Mouse (Mus musculus) embryonic fibroblast, embryonic 13.5 days (primary cell): ENCODE results near the gene Gm28044. TPM values are rescaled to one million over a fixed set of nuclear protein-coding genes. Genes with fewer than 3 reads are reported as not detected.
A peak's percentile ranks its signal among the peaks of the same experiment; 100 is the strongest.
"Not testable (repeated sequence)": the region's sequence is repeated elsewhere in the genome, so short reads cannot be mapped to it uniquely, and the experiment has no call there.

ENCODE experiments used
- H3K27ac ChIP-seq: 2 replicates; pipeline ENCODE4 v1.5.1; 2012; ENCODE audit warnings: low read length, control low read depth, inconsistent platforms; ENCODE audit not compliant: insufficient read depth
- H3K4me1 ChIP-seq: 2 replicates; pipeline ENCODE4 v1.6.1; 2011; ENCODE audit warnings: low read length; ENCODE audit not compliant: control insufficient read depth, insufficient read depth
- H3K4me3 ChIP-seq: 2 replicates; pipeline ENCODE4 v1.5.1; 2011; ENCODE audit warnings: mild to moderate bottlenecking, control low read depth, low read length; ENCODE audit not compliant: insufficient read depth
- CTCF ChIP-seq: IDR thresholded peaks from 2 replicates; pipeline ENCODE4 v1.5.1; 2011; ENCODE audit warnings: mild to moderate bottlenecking, control low read depth, low read length, moderate library complexity, borderline replicate concordance; ENCODE audit not compliant: insufficient read depth
- POLR2A ChIP-seq: IDR thresholded peaks from 2 replicates; pipeline ENCODE4 v1.6.1; 2011; ENCODE audit warnings: low read depth, mild to moderate bottlenecking, control low read depth, low read length, moderate library complexity
- polyA plus RNA-seq: library from polyadenylated mRNA; stranded (reverse); fragments of >200 nt; gene quantifications from 2 replicates; pipeline ENCODE4 v1.2.4, GENCODE M21; 2011; ENCODE audit warnings: low read depth; ENCODE audit not compliant: missing spikeins, insufficient read length

The Gm28044 gene
- not detected in 2 replicates for polyA plus RNA-seq

DNA sequence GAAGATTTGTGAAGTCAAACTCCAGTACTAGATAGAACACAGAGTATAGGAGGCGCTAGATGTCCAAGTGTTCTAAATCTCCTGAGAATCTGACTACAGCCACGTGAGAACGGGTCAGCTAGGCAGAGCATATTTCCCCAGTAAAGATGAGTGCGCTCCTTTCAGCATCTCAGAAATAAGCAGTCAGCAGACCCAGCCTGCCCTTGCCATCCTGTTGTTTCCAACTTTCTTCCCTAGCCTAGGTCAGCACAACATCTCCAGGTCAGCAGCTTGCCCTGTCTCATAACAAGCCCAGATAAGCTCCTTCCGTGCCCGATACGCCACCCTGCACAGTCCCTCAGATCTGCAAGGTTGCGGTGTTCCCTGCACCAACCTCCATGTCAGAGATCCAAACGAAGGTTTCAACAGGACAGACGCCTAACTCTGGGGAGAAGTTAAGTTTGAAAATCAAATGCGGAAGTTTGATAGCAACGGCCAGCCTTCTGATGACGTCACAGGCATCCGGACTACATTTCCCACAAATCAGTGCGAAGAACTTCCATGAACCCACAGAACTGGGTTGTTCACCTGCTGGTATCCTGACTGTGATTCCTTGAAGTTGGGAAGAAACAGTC lies at the start of gene Gm28044, which contains the start of gene Zfp953:
Gene Gm28044, minus strand, starts transcription at position 406 of the 614 bp plus-strand sequence.
Gene Zfp953, minus strand, starts transcription at position 475 of the 614 bp plus-strand sequence.
- TF ChIP-seq CTCF = no peak
- peak; percentile 63 for TF ChIP-seq POLR2A
- Histone ChIP-seq H3K4me1 (no peaks in the 10 kb centered on the region), H3K27ac (peak within 1 kb of the TSS; percentile 36), H3K4me3 (peak within 1 kb of the TSS; percentile 88)

DNA sequence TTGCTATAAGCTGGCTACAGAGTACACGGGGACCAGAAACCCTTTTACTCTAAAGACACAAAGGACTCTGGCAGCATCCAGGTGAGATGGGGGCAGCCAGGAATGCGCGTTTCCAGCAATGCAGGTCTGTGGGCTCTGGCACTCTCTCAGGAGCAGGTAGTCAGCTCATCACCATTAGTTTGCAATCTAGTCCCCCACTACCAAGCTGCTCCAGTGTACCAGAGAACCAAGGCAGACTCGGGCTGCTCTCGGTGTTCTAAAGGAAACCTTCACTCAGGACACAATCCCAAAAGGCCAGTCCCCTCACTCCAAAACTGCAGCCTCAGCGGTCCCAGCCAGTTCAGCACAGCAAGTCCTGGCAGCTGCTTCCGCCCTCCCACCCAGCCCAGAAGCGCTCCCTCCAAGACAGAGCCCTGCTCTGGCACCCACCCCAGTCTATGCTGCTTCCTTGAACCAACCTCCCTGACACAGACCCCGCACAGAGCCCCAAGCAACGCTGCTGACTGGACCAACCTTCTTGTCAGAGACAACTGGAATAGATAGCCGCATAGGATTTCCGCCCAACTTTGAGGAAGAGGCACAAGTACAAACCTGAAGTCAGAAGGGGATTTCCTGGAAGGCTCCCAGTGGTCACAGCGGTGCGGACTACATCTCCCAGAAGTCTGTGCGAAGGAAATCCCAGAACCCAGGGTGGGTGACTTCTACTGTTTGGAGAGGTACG lies 39.0 kb upstream of the Gm28044 start, which contains the start of gene Zfp429:
Gene Zfp429, minus strand, starts transcription at position 637 of the 721 bp plus-strand sequence.
- H3K4me1 ChIP-seq, H3K27ac ChIP-seq: not testable (repeated sequence)

DNA sequence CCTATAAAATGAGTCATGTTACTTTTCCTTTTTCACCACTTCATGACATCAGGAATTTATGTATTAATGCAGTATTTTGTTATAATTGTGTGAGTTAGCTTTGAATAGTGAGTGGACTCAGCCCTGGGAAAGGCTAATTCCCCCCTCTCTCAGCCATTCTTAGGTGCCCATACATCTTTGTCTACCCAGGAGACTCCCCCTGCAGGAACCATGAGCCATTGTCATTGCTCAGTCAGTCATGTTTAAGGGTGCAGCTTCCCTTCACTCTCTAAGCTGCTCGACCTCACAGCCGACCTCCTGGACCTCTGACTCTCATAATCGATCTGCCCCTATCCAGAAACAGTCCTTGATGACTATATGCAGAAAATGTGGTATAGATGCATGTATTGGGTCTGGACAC lies 15.9 kb upstream of the Gm28044 start:
- H3K4me1 ChIP-seq, H3K27ac ChIP-seq, H3K4me3 ChIP-seq: not testable (repeated sequence)

More for the DNA sequence above, 39.0 kb upstream of the Gm28044 start, which contains the start of gene Zfp429:
- TF ChIP-seq POLR2A = peak; percentile 48; the same call in 1 of the 2 replicates
- peak within 1 kb of the TSS; percentile 89 for H3K4me3 ChIP-seq

DNA sequence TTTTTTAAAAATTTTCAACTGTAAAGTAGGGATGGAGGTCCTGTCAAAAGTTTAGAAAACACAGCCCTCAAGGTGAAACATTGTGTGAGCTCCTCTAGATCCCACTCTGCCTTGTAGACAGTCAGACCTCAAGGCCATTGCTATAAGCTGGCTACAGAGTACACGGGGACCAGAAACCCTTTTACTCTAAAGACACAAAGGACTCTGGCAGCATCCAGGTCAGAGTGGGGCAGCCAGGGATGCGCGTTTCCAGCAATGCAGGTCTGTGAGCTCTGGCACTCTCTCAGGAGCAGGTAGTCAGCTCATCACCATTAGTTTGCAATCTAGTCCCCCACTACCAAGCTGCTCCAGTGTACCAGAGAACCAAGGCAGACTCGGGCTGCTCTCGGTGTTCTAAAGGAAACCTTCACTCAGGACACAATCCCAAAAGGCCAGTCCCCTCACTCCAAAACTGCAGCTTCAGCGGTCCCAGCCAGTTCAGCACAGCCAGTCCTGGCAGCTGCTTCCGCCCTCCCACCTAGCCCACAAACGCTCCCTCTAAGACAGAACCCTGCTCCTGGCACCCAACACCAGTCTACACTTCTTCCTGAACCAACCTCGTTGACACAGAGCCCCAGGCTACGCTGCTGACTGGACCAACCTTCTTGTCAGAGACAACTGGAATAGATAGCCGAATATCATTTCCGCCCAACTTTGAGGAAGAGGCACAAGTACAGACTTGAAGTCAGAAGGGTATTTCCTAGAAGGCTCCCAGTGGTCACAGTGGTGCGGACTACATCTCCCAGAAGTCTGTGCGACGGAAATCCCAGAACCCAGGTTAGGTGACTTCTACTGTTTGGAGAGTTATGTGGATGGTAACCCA lies 14.9 kb upstream of the Gm28044 start, which contains the start of the genes Gm28041 and Zfp456:
Gene Gm28041, minus strand, starts transcription at position 684 of the 862 bp plus-strand sequence.
Gene Zfp456, minus strand, starts transcription at position 761 of the 862 bp plus-strand sequence.
- peak within 1 kb of the TSS; percentile 78 for H3K4me3 ChIP-seq
- not testable (repeated sequence) for H3K4me1 ChIP-seq, H3K27ac ChIP-seq
- TF ChIP-seq POLR2A = peak; percentile 42; the same call in 1 of the 2 replicates

DNA sequence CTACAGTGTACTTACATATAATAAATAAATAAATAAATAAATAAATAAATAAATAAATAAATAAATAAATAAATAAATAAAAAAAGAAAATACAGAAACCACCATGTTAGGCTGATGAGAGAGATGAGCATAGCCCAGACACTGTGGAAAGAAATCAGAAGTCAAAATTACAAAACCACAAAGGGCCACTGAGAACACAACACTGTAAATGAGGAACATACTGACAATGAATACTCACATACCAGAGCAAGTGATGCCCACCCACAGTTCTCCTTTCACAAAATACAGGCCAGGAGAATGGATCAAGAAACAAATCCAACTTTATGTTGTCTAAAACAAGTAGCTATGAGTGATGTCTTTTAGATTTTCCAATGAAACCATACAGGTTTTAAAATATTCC lies 8.5 kb downstream of the Gm28044 start:
- H3K27ac ChIP-seq = no peak overlapping the region
- H3K4me1 ChIP-seq = no peaks in the 10 kb centered on the region
- no peak overlapping the region for H3K4me3 ChIP-seq
- TF ChIP-seq POLR2A = no peak
- no peak for TF ChIP-seq CTCF

DNA sequence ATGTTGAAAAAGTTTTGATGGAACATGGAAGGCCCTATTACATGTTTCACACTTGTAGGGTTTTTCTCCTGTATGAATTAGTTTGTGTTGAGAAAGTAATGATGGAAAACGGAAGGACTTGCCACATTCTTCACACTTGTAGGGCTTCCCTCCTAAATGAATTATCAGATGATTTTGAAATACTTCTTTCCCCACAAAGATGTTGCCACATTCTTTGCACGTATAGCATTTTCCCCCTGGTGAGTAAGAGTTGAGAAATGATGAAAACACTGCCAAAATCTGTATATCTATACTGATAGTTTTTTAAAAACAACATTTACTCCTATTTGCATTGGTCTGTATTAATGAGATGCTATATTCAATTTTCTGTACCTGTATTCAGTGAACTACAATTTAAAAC lies 16.9 kb downstream of the Gm28044 start:
- H3K27ac ChIP-seq = no peak overlapping the region
- no peak overlapping the region for H3K4me3 ChIP-seq
- H3K4me1 ChIP-seq = no peaks in the 10 kb centered on the region
- TF ChIP-seq CTCF = no peak

DNA sequence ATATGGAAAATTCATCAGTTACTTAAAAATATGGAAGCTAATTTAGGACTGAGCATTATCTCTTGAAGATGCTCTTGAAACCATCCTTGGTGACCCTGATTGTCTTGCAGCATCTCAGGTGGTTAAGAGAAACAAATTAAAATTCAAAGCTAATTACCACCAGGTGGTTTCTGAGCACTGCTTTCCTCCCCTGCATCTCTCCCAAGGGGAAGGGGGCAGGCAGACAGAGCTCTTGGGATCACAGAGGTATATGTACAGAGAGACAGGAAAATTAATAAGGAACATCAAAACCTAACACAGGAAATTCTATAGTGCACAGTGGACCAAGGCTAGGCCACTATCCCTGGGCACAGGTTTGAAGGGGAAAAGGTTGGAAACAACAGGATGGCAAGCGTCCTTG lies 27.5 kb downstream of the Gm28044 start:
- Histone ChIP-seq H3K4me3 (peak overlapping the region; percentile 58), H3K27ac (no peak overlapping the region), H3K4me1 (no peaks in the 10 kb centered on the region)
- TF ChIP-seq POLR2A (no peak), CTCF (no peak)

DNA sequence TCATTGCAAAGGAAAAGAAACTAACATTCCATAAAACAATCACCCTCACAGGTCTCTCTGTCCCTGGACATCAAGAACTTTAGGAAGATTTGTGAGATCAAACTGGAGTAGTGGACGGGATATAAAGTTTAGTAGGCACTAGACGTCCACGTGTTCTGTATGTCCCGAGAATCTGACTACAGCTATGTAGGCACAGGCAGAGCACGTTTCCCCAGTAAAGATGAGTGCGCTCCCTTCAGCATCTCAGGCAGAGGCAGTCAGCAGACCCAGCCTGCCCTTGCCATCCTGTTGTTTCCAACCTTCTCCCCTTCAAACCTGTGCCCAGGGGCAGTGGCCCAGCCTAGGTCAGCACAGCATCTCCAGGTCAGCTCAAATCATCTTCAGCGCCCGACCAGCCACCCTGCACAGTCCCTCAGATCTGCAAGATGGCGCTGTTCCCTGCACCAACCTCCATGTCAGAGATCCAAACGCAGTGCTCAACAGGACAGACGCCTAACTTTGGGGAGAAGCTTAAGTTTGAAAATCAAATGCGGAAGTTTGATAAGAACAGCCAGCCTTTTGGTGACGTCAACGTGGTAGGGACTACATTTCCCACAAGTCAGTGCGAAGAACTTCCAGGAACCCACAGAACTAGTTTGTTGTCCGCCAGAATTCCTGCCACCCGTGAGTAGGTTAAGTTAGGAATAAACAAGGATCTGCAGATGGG lies 28.2 kb downstream of the Gm28044 start, which contains the start of gene Zfp595:
Gene Zfp595, minus strand, starts transcription at position 552 of the 706 bp plus-strand sequence.
- TF ChIP-seq CTCF (peak; percentile 53; the same call in 1 of the 2 replicates), POLR2A (peak; percentile 77)
- Histone ChIP-seq H3K4me1 (no peaks in the 10 kb centered on the region), H3K4me3 (peak within 1 kb of the TSS; percentile 58), H3K27ac (peak within 1 kb of the TSS; percentile 59)

DNA sequence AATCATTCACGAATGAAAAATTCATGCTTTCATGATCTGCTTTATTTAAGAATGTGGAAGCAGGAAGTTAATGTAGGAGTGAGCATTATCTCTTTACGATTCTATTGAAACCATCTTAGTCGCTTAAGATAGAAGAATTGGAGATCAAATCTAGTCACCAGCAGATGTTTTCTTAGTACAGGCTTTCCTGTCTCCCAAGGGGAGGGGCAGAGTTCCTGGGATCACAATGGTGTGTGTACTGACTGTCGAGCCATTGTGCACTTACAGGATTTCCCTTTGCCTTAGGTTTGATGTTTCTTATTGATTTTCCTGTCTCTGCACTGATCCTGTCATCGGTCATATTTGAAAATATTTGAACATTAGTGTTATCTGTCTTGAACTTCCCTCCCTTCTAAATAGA lies 53.6 kb downstream of the Gm28044 start:
- H3K4me3 ChIP-seq = no peak overlapping the region
- peaks cover 2% of the 10 kb centered on the region; the same call in 1 of the 2 replicates for H3K4me1 ChIP-seq
- no peak for TF ChIP-seq POLR2A
- no peak for TF ChIP-seq CTCF
- no peak overlapping the region for H3K27ac ChIP-seq
